Mouse (Mus musculus) cerebellum, adult 9-10 months (tissue): ENCODE results near the gene Bicra.

ENCODE experiments used
- DNase-seq: peaks from one replicate; pipeline ENCODE4 v3.0.0; 2022

The Bicra gene

DNA sequence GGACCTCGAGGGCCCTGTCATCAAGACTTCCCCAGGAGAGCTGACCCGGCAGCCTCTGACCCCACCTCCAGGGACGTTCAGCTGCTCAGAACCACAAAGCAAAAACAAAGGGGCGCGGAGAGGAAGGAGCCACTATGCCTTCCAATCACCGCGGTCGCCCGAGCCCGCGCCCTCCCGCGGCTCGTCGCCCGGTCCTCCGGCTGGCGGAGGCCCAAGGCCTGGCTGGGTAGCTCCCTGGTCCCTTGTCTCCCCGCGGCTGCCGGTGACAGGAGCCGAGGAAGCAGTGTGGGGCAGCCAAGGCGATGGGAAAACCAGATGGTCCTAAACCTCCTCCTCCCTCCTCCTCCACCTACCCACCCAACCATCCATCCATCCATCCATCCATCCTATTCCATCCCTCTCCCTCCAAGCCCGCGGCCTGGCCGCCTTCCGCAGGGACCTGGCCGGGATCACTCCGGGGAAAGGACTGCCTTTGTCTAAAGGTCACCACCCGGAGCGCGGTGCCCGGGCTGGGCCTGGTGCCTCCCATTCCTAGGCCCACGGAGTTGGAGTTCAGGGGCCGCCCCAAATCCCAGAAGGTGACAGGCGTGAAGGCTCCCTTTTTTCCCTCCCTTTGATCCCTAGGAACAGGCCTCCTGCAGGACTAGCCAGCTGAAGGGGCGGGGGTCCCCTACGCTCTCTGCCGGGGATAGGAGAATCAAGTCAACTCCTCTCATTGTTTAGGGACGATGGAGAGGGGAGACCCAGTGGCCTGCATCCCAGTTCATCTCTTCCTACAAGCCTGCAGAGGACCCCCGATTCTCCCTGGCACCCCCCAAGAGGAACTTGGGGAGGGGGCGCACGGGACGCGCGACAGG, 1.0 kb downstream of the Bicra start:
- DNase-seq = peak; percentile 85

DNA sequence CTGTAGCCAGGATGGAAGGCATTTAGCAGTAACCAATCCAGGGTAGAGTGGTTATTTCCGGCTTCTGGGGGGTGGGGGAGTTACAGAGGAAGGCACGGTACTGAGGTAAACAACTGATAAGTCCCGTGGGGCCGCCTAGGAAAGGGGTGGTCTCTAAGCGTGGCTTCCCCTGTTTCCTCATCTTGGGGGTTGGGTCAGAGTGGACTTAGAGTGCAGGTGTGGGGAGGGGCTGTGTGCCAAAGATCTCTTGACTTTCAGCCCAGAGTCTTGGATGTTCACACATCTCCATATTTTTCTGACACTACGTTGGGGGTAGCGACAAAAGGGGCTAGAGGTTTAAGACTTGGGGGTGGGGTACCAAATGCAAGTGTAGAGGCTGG, 1.6 kb downstream of the Bicra start:
- no peak for DNase-seq

GRCm38 (mm10) chr7:16045538-16045937, 2.2 kb downstream of the Bicra start:
- DNase-seq = peak; percentile 42

DNA sequence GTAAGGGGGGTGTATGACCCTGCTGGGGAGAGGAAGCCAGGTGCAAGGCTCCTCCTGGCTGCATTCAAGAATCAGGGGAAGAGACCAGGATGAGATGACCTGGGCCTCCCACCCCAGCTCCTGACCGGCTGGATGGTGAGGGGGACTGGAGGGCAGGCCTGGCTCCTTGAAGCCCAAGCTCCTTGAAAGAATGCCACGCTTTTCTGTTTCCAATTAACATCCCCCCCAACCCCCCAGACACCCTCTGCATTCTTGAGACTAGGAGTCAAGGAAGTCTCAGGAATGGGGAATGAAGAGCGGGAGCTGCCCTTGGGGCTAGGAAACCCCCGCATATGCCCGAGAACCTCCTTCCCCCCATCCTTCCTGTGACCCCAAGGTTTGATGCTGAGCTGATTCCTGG, 3.2 kb downstream of the Bicra start:
- peak; percentile 36 for DNase-seq

DNA sequence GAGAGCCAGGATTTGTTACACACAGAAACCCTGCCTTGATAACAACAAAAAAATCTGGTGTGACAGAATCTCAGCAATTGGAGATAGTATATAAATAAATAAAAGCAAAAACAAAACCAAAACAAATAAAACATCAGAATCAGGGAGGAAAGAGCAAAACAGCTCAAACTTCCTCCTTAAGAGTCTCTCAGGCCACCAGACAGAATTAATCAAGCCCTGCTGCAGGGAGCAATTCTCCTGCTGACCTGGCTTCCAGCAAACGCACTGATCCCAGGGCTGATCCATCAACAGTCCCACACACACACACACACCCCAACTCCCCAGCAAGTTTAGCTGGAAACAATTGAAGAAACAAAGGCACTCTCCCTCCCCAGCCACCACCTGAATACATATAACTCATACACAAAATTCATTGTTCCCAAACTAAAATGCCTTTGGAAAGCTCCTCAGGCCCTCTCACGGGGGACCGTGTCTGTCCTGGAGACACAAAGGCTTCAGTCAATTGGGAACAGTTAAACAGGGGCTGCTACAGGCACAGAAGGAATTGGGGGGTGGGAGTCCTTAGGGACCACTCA, 3.8 kb downstream of the Bicra start:
- DNase-seq = no peak

DNA sequence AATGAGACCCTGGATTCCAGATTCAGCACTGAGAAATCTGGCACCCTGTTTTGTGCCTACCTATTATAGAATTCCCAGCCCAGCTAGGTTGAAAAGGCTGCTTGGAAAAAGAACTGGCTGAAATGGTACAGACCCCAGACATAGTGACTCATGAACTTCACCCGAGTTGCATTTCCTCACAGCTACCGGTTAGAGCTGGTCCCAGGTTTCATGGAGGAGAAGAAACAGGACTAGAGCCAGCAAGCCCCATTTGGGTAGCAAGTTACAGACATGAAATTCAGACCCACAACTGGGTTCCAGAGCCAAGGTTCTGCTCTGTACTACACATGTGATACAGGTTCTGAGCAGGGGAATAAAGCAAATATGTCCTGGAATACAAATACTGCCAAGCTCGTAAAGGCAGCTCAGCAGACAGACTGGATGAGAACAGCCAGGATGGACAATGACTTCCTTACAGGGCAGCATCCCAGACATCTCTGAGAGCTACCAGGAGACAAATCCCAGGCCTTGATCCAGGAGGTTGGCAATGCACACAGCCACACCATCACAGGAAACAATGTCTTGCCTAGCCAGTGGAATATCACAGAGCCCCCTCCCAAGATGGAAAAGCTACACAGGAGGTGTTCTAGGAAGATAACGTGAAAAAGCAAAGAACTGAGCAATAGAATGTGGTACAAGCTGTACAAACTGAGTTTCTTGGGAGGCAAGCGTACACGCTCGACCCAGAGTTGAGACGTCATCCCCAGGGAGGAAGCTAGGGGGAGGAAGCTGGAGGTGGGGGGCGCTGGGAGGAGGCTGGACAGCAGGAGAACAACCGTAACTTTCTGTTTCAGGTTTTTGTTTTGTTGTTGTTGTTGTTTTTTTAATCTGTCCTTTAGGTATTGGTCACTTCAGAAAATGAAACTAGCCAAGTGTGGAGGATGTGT, 4.6 kb downstream of the Bicra start:
- DNase-seq = peak; percentile 52

GRCm38 (mm10) chr7:16041208-16041607, 6.5 kb downstream of the Bicra start:
- DNase-seq = peak; percentile 73

DNA sequence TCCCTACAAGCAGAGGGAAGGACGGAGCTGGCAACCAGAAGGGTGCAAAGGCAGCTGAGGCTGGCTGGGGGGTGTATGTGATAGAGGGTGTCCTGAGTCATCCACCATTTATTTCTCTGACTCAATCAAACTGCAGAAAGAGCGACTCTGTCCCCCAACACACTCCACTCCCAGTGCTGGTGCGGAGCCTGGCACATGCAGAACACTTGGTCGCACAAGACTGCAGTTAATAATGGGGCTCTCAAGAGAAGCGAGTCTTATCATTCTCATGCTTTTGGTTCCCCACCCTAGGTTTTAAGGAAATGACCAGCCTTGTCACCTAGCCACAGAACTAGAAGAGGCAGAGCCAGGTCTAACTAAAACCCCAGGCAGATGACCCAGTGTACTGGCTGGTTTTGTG, 8.4 kb downstream of the Bicra start:
- no peak for DNase-seq

GRCm38 (mm10) chr7:16036972-16037371, 10.7 kb downstream of the Bicra start:
- no peak for DNase-seq

DNA sequence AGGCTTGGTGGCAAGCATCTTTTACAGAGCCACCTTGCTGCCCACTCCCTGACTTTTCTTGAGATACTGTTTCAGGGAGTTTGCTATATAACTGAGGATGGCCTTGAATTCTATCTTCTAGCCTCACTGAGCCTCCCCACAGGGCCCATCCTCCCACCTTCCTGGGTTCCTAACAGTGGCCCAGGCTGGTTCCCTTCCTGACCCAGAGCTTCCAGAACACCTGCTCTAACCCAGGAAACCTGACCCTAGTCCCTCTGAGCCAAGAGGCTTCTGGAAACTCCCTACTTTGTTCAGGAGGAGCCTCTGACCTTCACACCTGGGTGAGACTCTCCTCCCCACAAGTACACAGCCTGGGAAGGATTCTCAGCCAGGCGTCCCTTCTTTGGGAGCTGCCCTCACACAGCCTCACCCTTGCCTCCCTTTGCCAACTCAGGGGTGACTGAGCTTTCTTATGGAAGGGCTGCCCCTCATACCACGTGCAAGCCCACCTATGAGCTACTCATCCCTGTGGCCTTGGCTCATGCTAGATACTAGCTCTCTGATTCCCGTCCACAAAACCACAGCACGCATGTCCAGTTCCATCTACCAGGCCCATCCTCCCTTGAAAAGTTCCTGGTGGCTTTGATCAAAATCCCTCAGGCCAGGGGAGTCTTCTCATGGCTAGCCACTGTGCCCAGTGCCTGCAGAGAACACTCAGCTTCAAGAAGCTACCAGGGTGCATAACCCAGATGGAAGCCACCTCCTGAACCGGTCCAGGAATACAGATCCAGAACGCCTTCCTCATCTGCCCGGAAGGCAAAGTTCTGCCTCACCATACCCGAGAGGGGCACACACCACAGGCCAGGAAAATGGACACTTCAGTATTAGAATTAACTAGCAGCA, 13.9 kb downstream of the Bicra start:
- DNase-seq = no peak

DNA sequence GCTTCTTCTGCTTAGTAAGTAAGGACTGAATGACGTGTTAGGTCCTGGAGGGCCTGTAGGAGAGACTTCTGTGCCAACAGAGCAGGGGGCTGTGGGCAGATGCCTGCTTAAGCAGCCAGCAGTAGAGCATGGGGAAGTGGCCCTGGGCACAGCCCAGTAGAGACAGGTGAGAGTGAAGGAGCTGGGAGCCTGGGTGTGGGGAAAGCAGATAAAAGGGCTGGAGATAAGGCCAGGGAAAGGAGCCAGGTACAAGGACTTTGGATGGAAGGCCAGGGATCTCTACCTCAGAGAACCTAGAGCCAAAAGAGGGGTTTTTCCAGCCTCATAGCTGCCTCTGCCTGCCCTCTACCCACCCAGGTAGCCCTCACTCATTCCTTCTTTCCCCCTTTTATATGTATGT, 14.7 kb downstream of the Bicra start:
- no peak for DNase-seq

DNA sequence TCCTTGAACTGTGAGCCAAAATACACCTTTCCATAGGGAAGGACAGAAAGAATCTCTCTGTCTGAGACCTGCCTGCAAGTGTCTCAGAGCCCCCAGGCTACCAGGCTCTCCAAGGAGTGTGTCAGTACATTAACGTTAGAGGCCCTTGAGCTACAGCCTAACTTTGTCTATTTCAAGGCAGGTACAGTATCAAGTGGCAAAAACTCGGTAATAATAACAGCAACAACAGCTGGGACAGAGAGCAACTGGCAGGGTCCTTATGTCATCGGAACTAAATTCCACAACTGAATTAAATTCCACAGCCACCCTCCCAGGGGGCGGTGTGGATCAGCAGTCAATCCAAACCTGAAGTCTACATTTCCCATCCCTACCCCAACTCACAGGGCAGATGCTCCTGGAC, 16.6 kb downstream of the Bicra start:
- DNase-seq = no peak

DNA sequence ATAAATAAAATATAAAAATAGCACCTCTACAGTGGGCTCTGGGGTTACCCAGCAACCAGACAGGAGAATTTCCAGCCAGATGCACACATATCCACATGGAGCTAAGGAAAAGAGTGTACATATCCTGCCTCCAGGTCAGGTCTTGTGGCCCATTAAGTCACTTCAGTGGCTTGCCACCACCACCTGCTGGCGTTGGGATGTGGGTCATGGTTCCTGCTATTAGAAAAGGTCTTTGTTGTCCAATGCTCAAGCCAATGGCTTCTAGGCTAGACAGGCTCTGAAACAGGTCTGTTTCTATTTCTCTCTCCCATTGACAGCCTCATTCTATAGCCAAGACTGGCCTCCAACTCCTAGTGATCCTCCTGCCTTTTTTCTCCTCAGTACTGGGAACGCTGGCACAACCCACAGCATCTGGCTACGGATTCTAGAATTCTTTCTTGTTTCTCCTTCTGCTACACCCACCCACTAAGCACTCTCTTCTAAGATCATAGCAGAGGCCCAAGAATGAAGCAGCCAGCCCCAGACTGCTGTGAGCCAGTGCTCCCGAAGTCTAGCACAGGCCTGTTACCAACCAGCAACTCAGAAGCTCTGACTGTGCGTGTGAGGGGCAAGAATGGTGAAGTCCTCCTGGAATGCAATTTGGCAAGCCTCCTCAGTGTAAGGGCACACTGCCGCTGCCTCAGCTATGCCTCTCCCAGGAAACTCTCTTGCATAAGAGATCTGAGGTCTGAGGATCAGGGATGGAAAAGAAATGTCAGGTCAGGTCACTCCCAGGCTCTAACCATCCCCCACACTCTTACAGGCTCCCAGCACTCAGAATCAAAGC, 19.4 kb downstream of the Bicra start:
- DNase-seq = no peak

GRCm38 (mm10) chr7:16024603-16025222, 23.0 kb downstream of the Bicra start:
- DNase-seq = no peak

DNA sequence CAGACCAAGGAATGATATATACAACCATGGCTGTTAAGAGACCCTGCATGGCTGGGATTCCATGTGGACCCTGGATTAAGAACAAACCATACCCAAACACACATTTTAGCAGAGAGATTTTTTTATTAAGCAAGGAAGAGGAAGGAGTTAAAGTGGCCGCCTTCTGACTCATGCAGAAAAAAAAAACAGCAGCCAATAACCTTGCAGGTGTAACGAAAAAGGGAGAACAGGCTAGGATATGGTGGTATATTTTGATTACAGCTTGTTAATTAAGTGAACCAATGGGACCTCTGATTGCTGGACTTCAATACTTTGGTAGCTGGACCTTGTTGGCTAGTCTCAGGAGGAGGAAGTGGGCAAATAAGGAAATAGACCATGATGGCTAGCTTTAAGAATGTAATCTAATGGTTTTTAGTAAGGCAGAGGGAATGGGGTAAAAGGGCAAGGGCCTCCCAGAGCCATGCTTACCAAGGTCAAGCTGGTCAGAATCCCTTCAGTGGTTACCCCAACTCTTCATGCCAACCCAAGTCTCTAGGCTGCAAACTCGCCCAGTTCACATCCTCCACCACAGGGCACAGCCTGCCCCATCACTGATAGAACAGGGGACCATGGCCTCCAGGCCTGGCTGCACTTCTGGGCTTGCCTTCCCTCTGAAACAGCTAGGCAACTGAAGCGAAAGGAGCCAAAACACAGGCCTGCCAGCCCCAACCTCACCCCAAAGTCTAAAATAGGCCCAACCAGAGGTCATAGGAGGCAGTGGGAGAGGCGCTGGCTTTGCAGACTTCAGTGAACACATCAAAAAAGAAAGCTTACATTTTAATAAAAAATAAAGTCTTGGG, 28.2 kb downstream of the Bicra start:
- no peak for DNase-seq

DNA sequence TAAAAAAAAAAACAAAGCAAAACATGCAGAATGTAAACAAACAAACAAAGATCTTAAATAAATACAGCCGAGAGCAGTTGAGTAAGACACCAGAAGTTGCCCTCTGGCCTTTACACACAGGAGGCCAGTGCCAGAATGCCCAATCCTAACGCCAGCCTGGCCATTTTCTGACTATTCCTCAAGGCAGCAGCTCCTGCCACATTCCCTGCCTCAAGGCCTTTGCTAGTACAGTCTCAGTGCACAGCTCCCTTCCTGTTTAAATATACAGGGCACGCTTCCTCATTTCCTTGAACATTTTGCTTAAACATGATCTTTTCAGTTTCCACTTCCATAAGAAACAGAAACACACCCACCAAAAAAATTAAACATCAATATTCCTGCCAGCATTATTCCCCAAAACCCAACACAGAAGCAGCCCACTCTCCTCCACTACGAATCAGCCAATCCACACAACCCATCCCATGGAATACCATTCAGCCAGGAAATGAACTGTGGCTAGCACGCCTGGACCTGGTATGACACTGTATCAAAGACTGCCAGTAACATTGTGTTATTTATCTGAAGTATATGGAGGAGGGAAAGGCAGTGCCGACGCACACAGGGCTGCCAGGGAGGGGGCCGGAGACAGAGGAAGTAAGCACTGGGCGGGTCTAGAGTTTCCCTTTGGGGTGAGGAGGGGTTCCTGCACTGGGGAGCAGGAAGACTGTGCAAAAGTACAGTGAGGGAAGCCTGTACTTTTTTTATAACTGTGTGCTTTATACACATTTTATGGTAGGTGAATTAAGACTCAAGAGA, 29.5 kb downstream of the Bicra start:
- no peak for DNase-seq

GRCm38 (mm10) chr7:16015384-16015783, 32.3 kb downstream of the Bicra start:
- DNase-seq = no peak

DNA sequence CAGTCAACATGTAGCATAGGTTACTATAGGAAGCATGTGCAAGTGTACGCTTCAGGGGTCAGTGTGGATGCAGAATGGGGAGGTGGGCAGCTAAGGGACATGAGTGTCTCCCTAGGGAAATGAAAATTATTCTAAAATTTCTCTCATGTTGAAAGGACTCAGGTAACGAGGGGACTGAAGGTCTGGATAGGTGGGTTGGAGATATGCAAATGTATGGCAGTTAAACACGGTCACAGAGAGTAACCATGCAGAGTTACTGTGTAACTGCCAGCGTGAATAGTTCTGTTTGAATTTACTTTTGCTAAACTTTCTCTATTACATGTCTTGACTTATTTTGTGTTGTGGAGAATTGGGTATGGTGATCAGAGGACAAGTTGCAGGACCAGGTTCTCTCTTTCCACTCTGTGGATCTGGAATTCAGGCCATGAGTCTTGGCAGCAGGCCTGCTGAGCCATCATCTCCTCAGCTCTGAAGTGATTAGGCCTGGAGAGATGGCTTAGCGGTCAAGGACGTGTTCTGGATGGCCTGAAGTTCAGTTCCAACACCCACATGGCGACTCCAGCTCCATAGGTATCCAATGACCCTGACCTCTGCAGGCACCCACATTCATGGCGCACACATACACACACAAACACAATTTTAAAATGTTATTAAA, 33.1 kb downstream of the Bicra start:
- peak; percentile 73 for DNase-seq
